Mouse (Mus musculus) G1E (cell line): ENCODE measurements around the gene Epha8. TPM values are rescaled to one million over a fixed set of nuclear protein-coding genes. Genes with fewer than 3 reads are reported as not detected.

Source experiments
- ATAC-seq: 2 replicates; pipeline ENCODE4 v1.8.0; 2016; ENCODE audit warnings: mild to moderate bottlenecking; ENCODE audit not compliant: insufficient number of reproducible peaks, poor library complexity, low FRiP score, severe bottlenecking; ENCODE audit errors: extremely low read depth
- DNase-seq: peaks from one replicate; pipeline ENCODE4 v3.0.0; 2012; ENCODE audit warnings: low spot score
- H3K27me3 ChIP-seq: 2 replicates; pipeline ENCODE4 v1.6.1; 2012; ENCODE audit warnings: mild to moderate bottlenecking, low read length, inconsistent platforms; ENCODE audit not compliant: insufficient read depth
- H3K36me3 ChIP-seq: replicated peaks from 2 replicates; pipeline ENCODE3; 2012; ENCODE audit warnings: mild to moderate bottlenecking, inconsistent platforms
- H3K4me1 ChIP-seq: 2 replicates; pipeline ENCODE4 v1.6.1; 2012; ENCODE audit warnings: low read depth, low read length, inconsistent platforms, mixed read lengths; ENCODE audit not compliant: insufficient read depth
- H3K4me3 ChIP-seq: 2 replicates; pipeline ENCODE4 v1.5.1; 2012; ENCODE audit warnings: low read depth, mild to moderate bottlenecking, inconsistent platforms, low read length, moderate library complexity, mixed read lengths
- H3K9me3 ChIP-seq: replicated peaks from 2 replicates; pipeline ENCODE4 v1.6.1; 2012; ENCODE audit warnings: inconsistent platforms
- CTCF ChIP-seq: IDR thresholded peaks from 2 replicates; pipeline ENCODE4 v1.5.1; 2012; ENCODE audit warnings: low read depth, low read length, inconsistent platforms, mixed read lengths
- GATA1 ChIP-seq: IDR thresholded peaks from 2 replicates; pipeline ENCODE4 v1.6.1; 2012; ENCODE audit warnings: borderline replicate concordance, low read length, inconsistent platforms, mixed read lengths
- GATA2 ChIP-seq: IDR thresholded peaks from 2 replicates; pipeline ENCODE4 v1.6.1; 2012; ENCODE audit warnings: low read depth, low read length, inconsistent platforms, borderline replicate concordance
- POLR2AphosphoS5 ChIP-seq: IDR thresholded peaks from 2 replicates; pipeline ENCODE4 v1.6.1; 2012; ENCODE audit warnings: low read depth, low read length, inconsistent platforms; ENCODE audit not compliant: insufficient replicate concordance
- TAL1 ChIP-seq: conservative IDR thresholded peaks from 2 replicates; pipeline ENCODE4 v1.6.1; 2012; ENCODE audit warnings: low read depth, low read length, inconsistent platforms, mixed read lengths
- polyA plus RNA-seq: library from polyadenylated mRNA; stranded (reverse); fragments of >175 nt; gene quantifications from 2 replicates; pipeline ENCODE4 v1.2.3, GENCODE M21; 2012
- total RNA-seq, 2 experiments: library from RNA; stranded (forward) in 1 of 2; stranded (reverse) in 1 of 2; fragments of 200-1000 nt in 1 of 2; fragments of >200 nt in 1 of 2; fragmentation: Nextera tagmentation in 1 of 2; gene quantifications; 2 replicates each; pipeline ENCODE4 v1.2.3; 2014 to 2017

Gene Epha8
- total and polyA plus RNA-seq, 3 experiments = 0.11 TPM; not detected in 2

DNA sequence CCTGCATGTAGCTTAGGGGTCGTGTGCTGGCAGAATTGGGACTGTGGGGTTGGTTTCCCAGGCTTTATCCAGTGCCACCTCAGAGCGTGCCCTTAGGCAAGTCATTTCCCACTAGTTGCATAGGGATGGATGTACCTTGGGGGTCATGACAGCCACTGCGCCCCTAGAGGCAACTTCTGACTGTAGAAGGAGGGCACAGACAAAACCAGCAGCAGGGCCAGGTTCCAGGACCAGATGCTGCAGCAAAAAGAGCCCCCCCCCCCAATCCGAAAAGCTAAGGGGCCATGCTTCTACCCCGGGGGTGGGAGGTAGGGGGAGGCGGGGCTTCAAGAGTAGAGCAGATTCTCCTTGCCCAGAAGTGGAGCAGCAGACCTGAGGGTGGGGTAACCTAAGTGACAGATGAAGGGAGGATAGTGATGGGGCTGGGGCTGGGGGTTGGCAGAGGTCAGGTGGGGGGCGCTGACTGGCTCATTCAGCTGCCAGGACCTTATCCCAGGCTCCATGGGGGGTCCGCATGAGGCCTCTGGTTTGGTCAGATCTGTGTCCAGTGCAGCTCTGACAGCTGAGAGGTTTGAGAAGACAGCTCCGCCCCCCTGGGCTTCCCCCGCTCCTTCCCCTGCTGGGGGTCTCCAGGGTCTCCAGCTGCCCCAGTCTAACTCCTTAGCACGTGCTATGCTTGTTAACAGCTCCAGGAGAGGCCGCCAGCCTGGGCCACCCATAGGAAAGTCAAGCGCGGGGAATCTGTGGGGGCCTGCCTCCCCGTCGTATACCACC lies 13.1 kb upstream of the Epha8 start:
- ATAC-seq (no peak), DNase-seq (no peak)
- no peaks in the 10 kb centered on the region for H3K36me3 ChIP-seq
- TF ChIP-seq GATA2 = no peak
- TF ChIP-seq CTCF = no peak
- TF ChIP-seq POLR2AphosphoS5 = no peak
- no peak for TF ChIP-seq TAL1
- TF ChIP-seq GATA1 = no peak
- H3K27me3 ChIP-seq = peaks cover 59% of the 10 kb centered on the region
- no peaks in the 10 kb centered on the region for H3K4me1 ChIP-seq
- H3K9me3 ChIP-seq = no peaks in the 10 kb centered on the region
- H3K4me3 ChIP-seq = no peak overlapping the region

DNA sequence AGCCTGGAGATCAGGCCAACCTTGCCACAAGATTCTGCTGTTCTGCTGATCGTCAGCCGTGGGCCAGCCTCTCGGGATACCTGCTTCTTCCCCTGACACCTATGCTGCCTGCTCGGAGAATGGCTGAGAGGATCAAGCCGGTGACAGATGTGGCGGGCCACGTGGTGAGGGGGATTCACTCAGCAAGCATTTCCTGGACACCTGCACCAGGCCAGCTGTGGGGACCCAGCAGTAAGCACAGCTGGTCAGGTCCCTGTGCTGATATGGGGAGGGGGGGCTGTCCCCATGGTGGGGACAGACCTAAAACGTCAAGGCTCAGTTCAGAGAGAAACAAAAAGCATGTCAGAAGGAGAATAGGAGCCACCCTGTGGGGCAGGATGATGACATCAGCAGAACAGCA lies 12.5 kb upstream of the Epha8 start:
- TF ChIP-seq TAL1 (no peak), CTCF (no peak), GATA1 (no peak), POLR2AphosphoS5 (no peak), GATA2 (no peak)
- H3K4me1 ChIP-seq = no peaks in the 10 kb centered on the region
- DNase-seq = no peak
- no peaks in the 10 kb centered on the region for H3K36me3 ChIP-seq
- ATAC-seq = no peak
- peaks cover 54% of the 10 kb centered on the region for H3K27me3 ChIP-seq
- H3K4me3 ChIP-seq = no peak overlapping the region
- H3K9me3 ChIP-seq = no peaks in the 10 kb centered on the region

DNA sequence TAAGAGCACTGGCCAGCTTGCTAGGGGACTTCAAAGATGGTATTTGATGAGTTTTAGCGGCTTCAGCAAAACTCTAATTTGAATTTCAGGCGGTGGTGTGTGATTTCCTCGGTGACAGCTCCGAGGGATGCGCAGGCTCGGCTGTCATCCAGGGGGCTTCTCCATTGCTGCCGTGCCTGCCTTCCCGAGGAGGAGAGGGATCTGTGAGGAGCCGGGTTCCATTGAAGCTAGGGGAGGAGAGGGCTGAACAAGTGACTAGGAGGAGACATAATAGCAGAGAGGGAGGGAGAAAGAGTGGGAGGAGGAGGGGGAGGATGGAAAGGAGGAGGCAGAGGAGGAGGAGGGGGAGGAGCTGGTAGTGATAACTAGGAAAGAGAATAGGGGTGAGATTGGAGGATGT lies 10.9 kb upstream of the Epha8 start:
- no peaks in the 10 kb centered on the region for H3K4me1 ChIP-seq
- no peaks in the 10 kb centered on the region for H3K9me3 ChIP-seq
- peaks cover 47% of the 10 kb centered on the region for H3K27me3 ChIP-seq
- no peak overlapping the region for H3K4me3 ChIP-seq
- DNase-seq (no peak), ATAC-seq (no peak)
- no peak for TF ChIP-seq CTCF
- TF ChIP-seq POLR2AphosphoS5 = no peak
- no peak for TF ChIP-seq TAL1
- TF ChIP-seq GATA1 = no peak
- TF ChIP-seq GATA2 = no peak
- H3K36me3 ChIP-seq = no peaks in the 10 kb centered on the region

GRCm38 (mm10) chr4:136966493-136967390 lies 10.1 kb upstream of the Epha8 start:
- peaks cover 4% of the 10 kb centered on the region for H3K4me1 ChIP-seq

DNA sequence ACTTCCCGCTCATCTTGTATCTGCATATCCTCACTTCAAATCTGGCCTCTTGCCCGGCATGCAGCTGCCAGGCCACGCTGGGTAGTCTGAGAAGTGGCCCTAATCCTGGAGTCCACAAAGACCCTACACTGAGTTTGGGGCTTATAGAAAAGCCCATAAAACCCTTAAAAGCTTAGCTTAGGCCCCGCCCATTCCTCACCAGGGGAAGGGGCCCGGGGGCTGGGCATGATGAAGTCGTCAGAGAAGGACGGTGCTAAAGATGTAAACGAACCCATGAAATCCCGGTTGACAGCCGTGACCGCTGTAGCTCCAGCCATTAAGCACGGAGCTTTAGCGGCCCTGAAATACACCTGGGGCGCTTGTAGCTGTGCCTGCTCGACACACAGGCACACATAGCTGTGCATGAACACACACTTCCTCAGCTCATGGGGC lies 8.4 kb upstream of the Epha8 start:
- DNase-seq (no peak), ATAC-seq (no peak)
- Histone ChIP-seq H3K9me3 (no peaks in the 10 kb centered on the region), H3K4me1 (peaks cover 5% of the 10 kb centered on the region), H3K36me3 (no peaks in the 10 kb centered on the region), H3K4me3 (no peak overlapping the region), H3K27me3 (peaks cover 51% of the 10 kb centered on the region)
- no peak for TF ChIP-seq CTCF
- TF ChIP-seq GATA2 = no peak
- TF ChIP-seq TAL1 = no peak
- TF ChIP-seq GATA1 = no peak
- no peak for TF ChIP-seq POLR2AphosphoS5

More at GRCm38 (mm10) chr4:136966493-136967390, 10.1 kb upstream of the Epha8 start:
- H3K36me3 ChIP-seq = no peaks in the 10 kb centered on the region
- TF ChIP-seq TAL1 = no peak
- no peak for TF ChIP-seq GATA1
- no peak for TF ChIP-seq POLR2AphosphoS5
- no peak for TF ChIP-seq CTCF
- TF ChIP-seq GATA2 = no peak
- ATAC-seq (no peak), DNase-seq (no peak)
- H3K27me3 ChIP-seq = peaks cover 50% of the 10 kb centered on the region
- no peaks in the 10 kb centered on the region for H3K9me3 ChIP-seq
- H3K4me3 ChIP-seq = no peak overlapping the region

- DNase-seq (no peak), ATAC-seq (no peak)
- H3K4me3 ChIP-seq = no peak overlapping the region
- H3K27me3 ChIP-seq = peaks cover 40% of the 10 kb centered on the region
- H3K4me1 ChIP-seq = peaks cover 5% of the 10 kb centered on the region
- no peaks in the 10 kb centered on the region for H3K36me3 ChIP-seq
- no peak for TF ChIP-seq GATA2
- TF ChIP-seq CTCF = no peak
- no peak for TF ChIP-seq GATA1
- TF ChIP-seq POLR2AphosphoS5 = no peak
- no peak for TF ChIP-seq TAL1
- H3K9me3 ChIP-seq = no peaks in the 10 kb centered on the region
Measured at GRCm38 (mm10) chr4:136962447-136962846, 5.8 kb upstream of the Epha8 start.
